Mouse (Mus musculus) ES-Bruce4 (cell line): ENCODE results near the gene Kirrel3.

ENCODE experiments used
- CTCF ChIP-seq: IDR thresholded peaks from one replicate; pipeline ENCODE4 v1.8.1; 2011; ENCODE audit warnings: low read depth, low read length
- POLR2A ChIP-seq: IDR thresholded peaks from one replicate; pipeline ENCODE4 v1.8.1; 2011; ENCODE audit warnings: low read length; ENCODE audit not compliant: insufficient read depth

GRCm38 (mm10) chr9:34600326-34600725 lies 114.6 kb downstream of the Kirrel3 start:
- TF ChIP-seq CTCF (no peak), POLR2A (no peak)
